Mouse (Mus musculus): ENCODE results near the gene Zfyve26. TPM values are rescaled to one million over a fixed set of nuclear protein-coding genes. Genes with fewer than 3 reads are reported as not detected.
A peak's percentile ranks its signal among the peaks of the same experiment; 100 is the strongest.
"Not testable (repeated sequence)": the region's sequence is repeated elsewhere in the genome, so short reads cannot be mapped to it uniquely, and the experiment has no call there.

Gene Zfyve26
- total RNA-seq (2021), result 10 to 100 TPM; 14.2 to 17.6 TPM

- peak; percentile 86 for DNase-seq
- intact Hi-C loops (cut with DNase I), result loop anchor here (10.0 kb wide), 1 partner anchor 1659 kb away; no protein-coding TSS in a partner anchor
Observed at GRCm38 (mm10) chr12:79296126-79296816, at the start of gene Zfyve26. Zfyve26 (minus strand) TSS chr12:79296304.

GRCm38 (mm10) chr12:79341291-79341845 lies 45.3 kb upstream of the Zfyve26 start:
- intact Hi-C loops (cut with DNase I), result no loop called here
- DNase-seq, result no peak

GRCm38 (mm10) chr12:79340513-79340912 lies 44.4 kb upstream of the Zfyve26 start:
- peak in 1 of 2 experiments; percentile 31 for DNase-seq
- intact Hi-C loops (cut with DNase I), result no loop called here

- no peak for DNase-seq
- intact Hi-C loops (cut with DNase I), result no loop called here
Observed at GRCm38 (mm10) chr12:79338791-79339190, 42.7 kb upstream of the Zfyve26 start.

GRCm38 (mm10) chr12:79331722-79332121 lies 35.6 kb upstream of the Zfyve26 start:
- intact Hi-C loops (cut with DNase I), result no loop called here
- no peak for DNase-seq

GRCm38 (mm10) chr12:79330571-79330970 lies 34.5 kb upstream of the Zfyve26 start:
- intact Hi-C loops (cut with DNase I), result no loop called here
- DNase-seq, result no peak

- no peak for DNase-seq
- intact Hi-C loops (cut with DNase I), result no loop called here
Observed at GRCm38 (mm10) chr12:79327868-79328267, 31.8 kb upstream of the Zfyve26 start.

GRCm38 (mm10) chr12:79326745-79327144 lies 30.6 kb upstream of the Zfyve26 start:
- intact Hi-C loops (cut with DNase I), result no loop called here

GRCm38 (mm10) chr12:79326236-79326635 lies 30.1 kb upstream of the Zfyve26 start:
- intact Hi-C loops (cut with DNase I), result no loop called here

More at GRCm38 (mm10) chr12:79326745-79327144, 30.6 kb upstream of the Zfyve26 start:
- DNase-seq, result no peak

GRCm38 (mm10) chr12:79322539-79322938 lies 26.4 kb upstream of the Zfyve26 start:
- DNase-seq; intact Hi-C loops (cut with DNase I): not testable (repeated sequence)

More at GRCm38 (mm10) chr12:79326236-79326635, 30.1 kb upstream of the Zfyve26 start:
- no peak for DNase-seq

GRCm38 (mm10) chr12:79320895-79321294 lies 24.8 kb upstream of the Zfyve26 start:
- intact Hi-C loops (cut with DNase I), result no loop called here
- no peak for DNase-seq

GRCm38 (mm10) chr12:79317339-79317738 lies 21.2 kb upstream of the Zfyve26 start:
- intact Hi-C loops (cut with DNase I), result no loop called here
- no peak for DNase-seq

GRCm38 (mm10) chr12:79313721-79314120 lies 17.6 kb upstream of the Zfyve26 start:
- intact Hi-C loops (cut with DNase I), result no loop called here
- no peak for DNase-seq

GRCm38 (mm10) chr12:79306013-79306412 lies 9.9 kb upstream of the Zfyve26 start:
- intact Hi-C loops (cut with DNase I), result no loop called here
- DNase-seq, result no peak

GRCm38 (mm10) chr12:79305131-79305530 lies 9.0 kb upstream of the Zfyve26 start:
- intact Hi-C loops (cut with DNase I), result no loop called here
- DNase-seq, result no peak

GRCm38 (mm10) chr12:79301802-79302201 lies 5.7 kb upstream of the Zfyve26 start:
- DNase-seq, result peak; percentile 49 to 50
- intact Hi-C loops (cut with DNase I), result no loop called here

GRCm38 (mm10) chr12:79297884-79298636 lies 2.0 kb upstream of the Zfyve26 start:
- intact Hi-C loops (cut with DNase I), result loop anchor here (10.0 kb wide), 1 partner anchor 1657 kb away; no protein-coding TSS in a partner anchor
- DNase-seq, result no peak

GRCm38 (mm10) chr12:79297121-79297576 lies 1.0 kb upstream of the Zfyve26 start, which contains the start of gene Rad51b:
Rad51b (plus strand) TSS chr12:79297282.
- DNase-seq, result peak; percentile 69 to 72
- intact Hi-C loops (cut with DNase I), result loop anchor here (10.0 kb wide), 1 partner anchor 1658 kb away; no protein-coding TSS in a partner anchor

GRCm38 (mm10) chr12:79292874-79293273 lies 3.2 kb downstream of the Zfyve26 start:
- DNase-seq, result no peak
- intact Hi-C loops (cut with DNase I), result loop anchor here (10.0 kb wide), 1 partner anchor 1662 kb away; no protein-coding TSS in a partner anchor

- intact Hi-C loops (cut with DNase I), result no loop called here
- DNase-seq, result no peak
Observed at GRCm38 (mm10) chr12:79282595-79282994, 13.5 kb downstream of the Zfyve26 start.

- intact Hi-C loops (cut with DNase I), result no loop called here
- no peak for DNase-seq
Observed at GRCm38 (mm10) chr12:79279513-79280115, 16.5 kb downstream of the Zfyve26 start.

Measured in heart, postnatal 36 days (tissue).